Mouse (Mus musculus) liver, adult (tissue): ENCODE data around the gene Ccr1l1.

Experiments used
- GATA4 ChIP-seq: IDR thresholded peaks from 2 replicates; pipeline ENCODE4 v1.6.1; 2014; ENCODE audit warnings: mild to moderate bottlenecking, low read length; ENCODE audit not compliant: insufficient replicate concordance

The Ccr1l1 gene

DNA sequence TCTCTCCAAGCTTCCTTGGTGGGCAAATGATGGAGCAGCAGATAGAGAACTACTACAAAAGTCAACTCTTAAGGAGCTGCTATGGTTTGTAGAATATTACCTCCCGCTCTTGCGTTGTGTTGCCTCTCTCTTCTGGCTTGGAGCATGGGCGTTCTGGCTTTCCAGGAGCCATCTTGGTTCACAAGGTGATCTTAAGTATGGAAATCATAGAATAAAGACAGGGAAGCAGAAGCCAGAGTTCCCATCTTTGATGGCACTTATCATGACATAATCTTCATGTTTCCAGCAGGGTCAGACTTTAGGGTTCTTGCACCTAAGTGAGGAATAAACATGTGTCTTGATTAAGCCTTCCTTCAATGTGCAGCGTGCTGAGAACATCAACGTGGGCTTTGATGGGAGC lies 42.4 kb downstream of the Ccr1l1 start:
- TF ChIP-seq GATA4: no peak

DNA sequence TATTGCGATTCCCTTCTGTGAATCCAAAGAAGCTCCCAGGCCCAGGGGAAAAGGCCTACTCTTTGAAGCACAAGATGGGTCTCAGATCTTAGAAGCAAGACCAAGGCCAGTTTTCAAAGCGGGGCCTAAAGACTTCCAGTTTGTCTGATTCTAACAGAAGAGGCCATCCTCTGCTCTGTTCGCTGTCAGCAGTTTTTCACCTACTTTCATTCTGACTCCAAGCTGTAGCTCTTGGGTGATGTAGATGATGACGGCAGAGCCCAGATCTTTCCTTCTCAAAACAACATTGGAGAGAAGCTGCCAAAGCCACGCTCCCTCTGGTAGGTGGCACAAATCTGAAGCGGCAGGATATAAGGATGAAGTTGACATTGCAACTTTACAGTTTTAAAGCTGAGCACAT lies 42.9 kb downstream of the Ccr1l1 start:
- TF ChIP-seq GATA4: no peak

DNA sequence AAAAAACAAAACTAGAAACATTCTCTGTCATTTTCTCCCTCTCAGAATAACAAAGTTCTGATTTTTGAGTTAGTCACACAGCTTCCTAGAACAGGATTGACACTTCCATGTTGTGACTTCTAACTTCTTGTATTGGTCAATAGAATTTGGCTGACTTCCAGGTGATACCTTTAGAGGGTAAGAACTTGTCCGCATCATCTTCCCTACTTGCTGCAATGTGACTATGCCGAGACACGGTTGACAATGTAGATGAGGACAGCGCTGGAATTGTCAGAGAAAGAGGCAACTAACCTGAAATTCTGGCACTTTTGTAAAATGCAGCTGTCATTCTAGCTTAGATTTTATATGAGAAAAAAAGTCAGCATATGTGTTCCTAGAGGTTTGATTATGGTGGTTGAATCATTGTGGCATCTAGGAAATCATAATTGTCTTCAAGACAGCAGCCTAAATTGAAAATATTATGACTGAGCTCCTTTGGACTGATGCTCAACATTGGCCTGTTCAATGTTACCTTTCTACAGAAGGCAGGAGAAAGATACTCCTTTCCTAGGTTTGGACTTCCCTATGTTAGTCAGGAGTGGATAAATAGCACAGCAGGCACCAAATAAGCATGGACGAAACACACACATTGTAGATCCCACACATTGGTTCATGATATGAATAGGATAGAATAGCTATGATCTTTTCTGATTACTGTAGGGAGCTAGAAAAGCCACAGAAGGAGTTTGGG lies 44.3 kb downstream of the Ccr1l1 start:
- TF ChIP-seq GATA4: no peak

DNA sequence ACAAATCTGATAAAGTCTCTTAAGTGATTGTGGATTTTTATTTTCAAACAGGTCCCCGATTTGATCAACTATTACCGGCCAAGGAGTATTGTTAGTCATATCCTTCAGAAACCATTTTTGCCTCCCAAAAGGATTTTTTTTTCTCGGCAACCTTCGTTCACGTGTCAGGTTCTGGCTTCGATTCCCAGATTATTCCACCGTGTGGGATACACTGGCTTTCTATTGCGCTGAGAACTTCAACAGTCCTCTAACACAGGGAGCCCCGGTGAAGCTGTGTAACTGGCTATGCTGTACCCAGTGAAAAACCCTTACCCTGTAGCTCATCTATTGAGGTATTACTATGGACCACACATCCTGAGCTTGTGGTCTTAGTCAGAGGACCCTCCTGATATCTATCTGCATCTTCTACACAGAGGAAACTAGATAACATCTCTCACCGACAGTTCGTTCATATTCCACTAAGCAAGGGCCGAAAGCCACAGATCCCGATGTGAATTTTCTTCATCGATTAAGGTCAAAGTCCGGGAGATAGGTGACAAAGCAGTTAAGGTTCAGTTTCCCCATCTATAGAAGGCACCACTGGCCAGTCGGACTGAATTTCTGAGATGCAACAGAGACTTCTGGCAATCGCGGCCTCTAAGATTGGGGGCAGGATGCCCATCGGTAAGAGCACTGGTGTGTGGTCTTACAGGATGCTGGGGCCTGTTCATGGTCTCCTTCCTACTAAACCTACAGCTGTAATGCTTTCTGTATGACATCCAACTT lies 45.1 kb downstream of the Ccr1l1 start:
- TF ChIP-seq GATA4: no peak

DNA sequence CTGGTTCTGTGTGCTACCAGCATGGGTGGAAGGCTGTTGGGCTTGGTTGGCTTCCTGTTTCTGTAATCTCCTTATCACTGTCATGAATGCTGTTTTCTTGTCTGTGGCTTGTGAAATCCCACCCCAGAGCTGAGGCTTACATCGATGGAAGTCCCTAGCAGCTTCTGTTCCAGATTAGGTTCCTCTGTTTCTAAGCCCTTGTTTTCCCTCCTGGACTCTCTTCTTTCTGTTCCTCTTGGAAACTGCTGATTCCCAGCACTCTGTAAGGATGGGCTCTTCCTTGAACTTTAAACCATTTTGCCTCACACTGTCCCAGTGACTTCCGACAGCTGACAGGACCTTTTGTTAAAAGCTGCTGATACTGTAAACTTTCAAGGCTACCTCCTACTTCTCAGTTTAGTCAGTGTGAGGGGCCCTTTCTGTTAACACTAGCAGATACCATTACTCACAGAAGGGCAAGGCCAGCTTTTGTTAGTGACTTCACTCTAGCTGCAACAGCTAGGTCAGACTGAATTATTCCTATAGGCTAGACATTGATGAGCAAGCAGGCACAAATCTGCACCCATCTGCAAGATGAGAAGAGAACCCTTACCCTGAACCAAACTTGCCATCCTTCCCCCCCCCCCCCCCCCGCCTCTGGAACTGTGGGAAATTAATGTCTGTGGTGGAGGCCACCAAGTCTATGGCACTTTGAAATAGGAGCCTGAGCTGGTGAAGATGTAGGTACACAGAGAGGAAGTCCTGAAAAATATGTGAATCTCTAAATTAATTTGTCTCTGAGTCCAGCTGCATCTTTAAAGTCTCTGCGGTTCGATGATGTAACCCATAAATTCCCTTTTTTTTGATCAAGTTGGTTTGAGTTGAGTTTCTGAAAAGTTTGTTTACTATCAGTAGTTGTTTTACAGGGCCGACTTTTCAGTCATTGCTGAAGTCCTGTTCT lies 46.2 kb downstream of the Ccr1l1 start:
- TF ChIP-seq GATA4: peak; percentile 75; the same call in 1 of the 2 replicates

DNA sequence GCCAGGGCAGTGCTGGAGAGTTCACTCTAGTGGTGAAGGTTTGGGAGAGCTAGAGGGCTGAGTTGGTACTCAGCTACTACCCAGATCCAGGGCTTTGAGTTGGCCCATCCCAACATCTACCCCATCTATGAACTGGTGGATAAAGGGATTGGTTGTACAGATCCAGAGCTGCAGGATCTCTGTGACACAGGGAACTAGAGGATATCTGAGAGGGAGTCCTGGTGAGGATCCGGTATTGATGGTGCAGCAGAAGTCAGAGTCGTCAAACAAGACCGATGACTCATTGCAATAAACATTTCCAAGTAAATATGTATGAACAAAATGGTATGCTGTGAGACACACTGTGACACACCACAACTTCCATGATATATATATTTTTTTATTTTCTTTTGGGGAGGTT lies 47.3 kb downstream of the Ccr1l1 start:
- no peak for TF ChIP-seq GATA4

DNA sequence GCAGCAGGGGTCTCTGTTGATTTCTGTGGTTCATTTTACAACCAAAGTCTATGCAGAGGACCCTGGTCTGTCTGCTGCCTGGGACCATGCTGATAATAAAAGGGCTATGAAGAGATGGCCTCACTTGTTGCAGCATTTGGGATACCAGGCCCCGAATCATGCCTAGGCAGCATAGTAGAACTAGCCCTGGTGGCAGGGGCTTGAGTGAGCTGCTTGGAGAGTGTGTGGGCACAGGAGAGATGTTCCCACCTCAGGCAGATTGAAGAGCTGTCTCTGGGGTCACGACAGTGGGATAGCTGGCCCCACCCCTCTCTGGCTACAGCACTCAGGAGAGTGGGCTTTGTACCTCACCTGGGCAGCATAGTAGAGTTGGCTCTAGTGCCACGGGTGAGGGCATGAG lies 47.7 kb downstream of the Ccr1l1 start:
- no peak for TF ChIP-seq GATA4

DNA sequence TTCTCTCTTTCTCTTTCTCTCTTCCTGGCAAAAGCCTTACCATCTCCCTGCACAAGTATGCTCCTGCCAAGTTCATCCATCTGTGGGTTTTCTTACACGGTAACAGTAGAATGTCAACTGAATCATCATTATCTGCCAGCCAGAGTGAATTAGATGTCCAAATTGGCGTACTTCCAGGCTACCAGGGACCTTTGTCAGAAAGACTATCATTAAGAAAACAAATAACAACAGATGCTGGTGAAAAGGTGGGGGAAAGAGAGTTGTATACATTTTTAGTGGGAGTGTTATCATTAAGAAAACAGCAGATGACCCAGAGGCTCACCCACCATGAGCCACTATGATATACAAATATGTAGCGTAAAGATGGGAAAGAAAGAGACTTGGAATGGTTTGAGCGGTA lies 48.3 kb downstream of the Ccr1l1 start:
- no peak for TF ChIP-seq GATA4

DNA sequence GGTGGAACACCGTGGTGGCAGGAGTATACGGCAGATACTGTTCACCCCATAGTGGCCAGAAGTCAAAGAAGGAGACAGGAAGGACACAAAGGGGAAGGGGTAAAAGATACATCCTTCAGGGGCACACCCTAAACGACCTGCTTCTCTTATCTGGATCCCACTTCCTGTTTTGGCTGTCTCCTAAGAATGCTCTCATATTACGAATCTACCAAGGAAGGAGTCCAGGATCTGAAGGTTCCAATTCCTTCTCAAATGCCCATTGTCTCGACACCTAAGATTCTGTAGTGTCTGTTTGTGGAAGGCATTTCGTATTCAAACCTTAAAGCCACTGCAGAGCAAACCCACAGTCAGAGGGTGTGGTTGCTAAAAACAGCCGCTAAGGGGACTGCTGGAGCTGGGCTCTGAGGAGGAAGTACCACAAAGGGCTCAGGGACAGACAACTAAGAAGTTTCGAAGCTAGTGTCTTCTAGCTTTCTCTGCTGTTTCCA lies 49.4 kb downstream of the Ccr1l1 start:
- peak; percentile 78; the same call in 1 of the 2 replicates for TF ChIP-seq GATA4

DNA sequence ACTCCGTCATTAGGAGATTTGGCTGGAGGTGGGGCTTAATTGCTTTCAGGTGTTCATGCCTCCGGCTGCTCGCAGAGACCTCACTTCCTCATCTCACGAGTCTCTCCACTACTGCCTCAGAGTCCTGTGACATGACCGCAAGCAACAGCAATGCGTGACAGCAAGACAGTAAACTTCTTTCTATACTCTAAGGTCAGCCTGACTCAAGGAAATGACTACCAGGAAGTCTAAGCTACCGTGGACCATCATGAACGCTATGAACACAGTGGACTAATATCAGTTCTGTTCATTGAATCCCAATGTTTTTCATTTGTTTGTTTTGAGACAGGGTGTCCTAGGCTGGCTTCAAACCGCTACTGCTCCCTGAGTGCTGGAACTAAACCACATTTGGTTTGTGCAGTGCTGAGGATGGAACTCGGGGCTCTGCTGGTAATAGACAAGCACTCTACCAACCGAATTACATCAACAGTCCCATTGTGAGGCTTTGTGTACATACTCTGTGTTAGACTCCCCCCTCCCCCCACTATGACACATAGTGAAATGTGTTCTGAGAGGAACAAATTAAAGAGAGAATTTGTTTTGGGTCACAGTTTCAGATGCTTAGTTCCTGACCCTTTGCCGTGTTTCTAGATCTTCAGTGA lies 50.0 kb downstream of the Ccr1l1 start:
- TF ChIP-seq GATA4: no peak

DNA sequence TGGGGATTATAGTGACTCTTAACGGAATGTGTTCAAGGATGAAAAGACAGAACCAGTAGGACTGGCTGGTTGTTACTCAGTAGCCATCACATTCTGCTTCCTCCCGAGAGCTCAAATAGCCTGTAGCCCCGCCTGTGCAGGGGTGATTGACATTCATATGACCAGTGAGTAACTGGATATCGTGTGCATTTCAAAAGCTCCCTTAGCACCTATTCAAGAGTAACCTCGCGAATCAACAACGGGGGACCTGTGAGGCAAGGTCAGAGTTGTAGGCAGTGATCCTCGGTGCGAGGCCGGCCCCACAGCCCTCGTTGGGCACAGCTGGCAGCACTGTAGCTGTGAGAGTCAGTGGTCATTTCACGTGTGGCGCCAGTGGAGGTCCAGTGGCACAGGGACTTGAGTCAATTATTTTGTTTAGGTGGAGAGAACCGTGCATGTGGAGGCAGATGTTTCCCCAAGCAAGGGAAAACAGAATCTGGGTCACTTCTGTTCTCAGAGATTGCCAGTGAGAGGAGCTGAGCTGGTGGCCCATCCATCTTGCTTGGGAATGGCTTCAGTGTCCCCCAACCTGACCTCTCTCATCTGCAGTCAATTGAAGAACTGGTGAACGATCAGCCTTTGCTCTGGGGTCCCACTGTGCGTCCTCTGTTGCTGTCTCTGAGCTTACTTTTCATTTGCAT lies 50.8 kb downstream of the Ccr1l1 start:
- TF ChIP-seq GATA4: no peak
